Comparison of ENCODE assay signal across 9 mouse cellular contexts in genomic region chr15:78900585-78901421, GRCm38 (mm10). TPM values are rescaled to one million over a fixed set of nuclear protein-coding genes. Genes with fewer than 3 reads are reported as not detected.
A peak's percentile ranks its signal among the peaks of the same experiment; 100 is the strongest.
DNase-seq lines count a peak whose midpoint lies in the region; ATAC-seq lines count a peak whose summit lies in the region.
"Had no signal": no experiment of that assay in that cellular context is flagged by ENCODE, and none has a peak within 500 bp of the region (broad histone marks: within the 10 kb centered on the region; RNA-seq: fewer than 3 reads in every experiment).

No protein-coding gene starts in this region.

- H3K9me3 ChIP-seq in heart, embryonic 12.5 days (replicated peaks), result no peaks in the 10 kb centered on the region
- no peaks in the 10 kb centered on the region for H3K9me3 ChIP-seq in hindbrain, embryonic 12.5 days (replicated peaks)
- H3K9me3 ChIP-seq in megakaryocyte, embryonic 14.5 days, result no peaks in the 10 kb centered on the region

- peaks cover 44% of the 10 kb centered on the region for H3K36me3 ChIP-seq in heart, embryonic 12.5 days
- H3K36me3 ChIP-seq in hindbrain, embryonic 12.5 days, result no peaks in the 10 kb centered on the region
- H3K36me3 ChIP-seq in megakaryocyte, embryonic 14.5 days (replicated peaks; ENCODE audit: low read length), result peaks cover 68% of the 10 kb centered on the region

- ATAC-seq in heart, embryonic 12.5 days (ENCODE audit: insufficient number of reproducible peaks, low FRiP score), result no peak
- ATAC-seq in hindbrain, embryonic 12.5 days (ENCODE audit: low FRiP score), result no peak

- peak overlapping the region; percentile 80 for H3K4me2 ChIP-seq in heart, embryonic 12.5 days
- peak overlapping the region; percentile 91 for H3K4me2 ChIP-seq in hindbrain, embryonic 12.5 days (replicated peaks)

- peak overlapping the region; percentile 79 for H3K4me3 ChIP-seq in heart, embryonic 12.5 days
- peak overlapping the region; percentile 52 for H3K4me3 ChIP-seq in hindbrain, embryonic 12.5 days
- peak overlapping the region; percentile 99 for H3K4me3 ChIP-seq in megakaryocyte, embryonic 14.5 days (replicated peaks)

- DNase-seq in heart, postnatal 10 days, result no peak
- peak; percentile 28 for DNase-seq in NIH3T3 (ENCODE audit: low read depth)
- no peak for DNase-seq in left cerebral cortex, postnatal 25 days (ENCODE audit: low spot score in 2 of 2)
- DNase-seq in gastrocnemius, postnatal 4 days (ENCODE audit: low spot score in 2 of 2), result no peak
- no peak for DNase-seq in natural killer cell, adult 2 months (ENCODE audit: low spot score in 2 of 2)

- H3K27me3 ChIP-seq in heart, embryonic 12.5 days (replicated peaks), result no peaks in the 10 kb centered on the region
- peaks cover 30% of the 10 kb centered on the region for H3K27me3 ChIP-seq in hindbrain, embryonic 12.5 days
- no peaks in the 10 kb centered on the region for H3K27me3 ChIP-seq in megakaryocyte, embryonic 14.5 days (replicated peaks)
- H3K27me3 ChIP-seq: Patski had no signal

- 15% methylated on average over 18 of the region's 18 CpGs for WGBS in heart, embryonic 12.5 days
- 18% methylated on average over 18 of the region's 18 CpGs for WGBS in hindbrain, embryonic 12.5 days

- peaks cover 57% of the 10 kb centered on the region for H3K4me1 ChIP-seq in heart, embryonic 12.5 days (replicated peaks)
- H3K4me1 ChIP-seq in hindbrain, embryonic 12.5 days, result peaks cover 20% of the 10 kb centered on the region
- H3K4me1 ChIP-seq in megakaryocyte, embryonic 14.5 days, result peaks cover 85% of the 10 kb centered on the region

- peak overlapping the region; percentile 59 for H3K27ac ChIP-seq in heart, embryonic 12.5 days (ENCODE audit: poor library complexity, severe bottlenecking)
- no peak overlapping the region for H3K27ac ChIP-seq in hindbrain, embryonic 12.5 days

- H3K9ac ChIP-seq in heart, embryonic 12.5 days, result peak overlapping the region; percentile 84
- peak overlapping the region; percentile 67 for H3K9ac ChIP-seq in hindbrain, embryonic 12.5 days

- intact Hi-C loops in heart, postnatal 10 days (cut with DNase I), result loop anchor here (5.0 kb wide), 1 partner anchor 116 kb away; no protein-coding TSS in a partner anchor
- intact Hi-C loops in left cerebral cortex, postnatal 25 days (cut with DNase I), result loop anchor here (2.0 kb wide), 1 partner anchor 22 kb away; no protein-coding TSS in a partner anchor

RNA-seq across cellular contexts. Expression of gene Sh3bp1, which starts 1.2 kb away (rescaled TPM):
- polyA plus RNA-seq in heart, embryonic 12.5 days (2016; fragmentation: Nextera tagmentation; extraction: Ambion mirVana), result 26.2 and 26.8 TPM in 2 replicates
- total RNA-seq in heart, postnatal 10 days (2021), result 1 to 10 TPM; 6.3 to 8.2 TPM
- 15.5 and 17.4 TPM in 2 replicates for polyA plus RNA-seq in hindbrain, embryonic 12.5 days (2016; fragmentation: Nextera tagmentation; extraction: Ambion mirVana)
- 1,441 and 3,817 TPM in 2 replicates for polyA plus RNA-seq in megakaryocyte, embryonic 14.5 days (2012; ENCODE audit: insufficient read depth, low replicate concordance)
- 10 to 100 TPM; 20.4 to 24.3 TPM for total RNA-seq in left cerebral cortex, postnatal 25 days (2021)
- 10 to 100 TPM; 14.6 to 16.4 TPM for total RNA-seq in gastrocnemius, postnatal 4 days (2021)

RNA-seq across cellular contexts. Expression of gene Gm49510, which starts 1.3 kb away (rescaled TPM):
- polyA plus RNA-seq in heart, embryonic 12.5 days (2016; fragmentation: Nextera tagmentation; extraction: Ambion mirVana), result 0.15 and 0.47 TPM in 2 replicates
- not detected for total RNA-seq in heart, postnatal 10 days (2021)
- polyA plus RNA-seq in hindbrain, embryonic 12.5 days (2016; fragmentation: Nextera tagmentation; extraction: Ambion mirVana), result 0.22 and 0.61 TPM in 2 replicates
- polyA plus RNA-seq in megakaryocyte, embryonic 14.5 days (2012; ENCODE audit: insufficient read depth, low replicate concordance), result 2.9 and 8.0 TPM in 2 replicates
- under 1 TPM; 0.48 to 0.73 TPM for total RNA-seq in left cerebral cortex, postnatal 25 days (2021)
- total RNA-seq in gastrocnemius, postnatal 4 days (2021), result not detected

RNA-seq across cellular contexts. Expression of gene Pdxp, which starts 12.9 kb away (rescaled TPM):
- 33.4 and 34.2 TPM in 2 replicates for polyA plus RNA-seq in heart, embryonic 12.5 days (2016; fragmentation: Nextera tagmentation; extraction: Ambion mirVana)
- 1 to 10 TPM; 2.8 to 3.2 TPM for total RNA-seq in heart, postnatal 10 days (2021)
- polyA plus RNA-seq in hindbrain, embryonic 12.5 days (2016; fragmentation: Nextera tagmentation; extraction: Ambion mirVana), result 48.1 and 49.0 TPM in 2 replicates
- 8.6 and 29.8 TPM in 2 replicates for polyA plus RNA-seq in megakaryocyte, embryonic 14.5 days (2012; ENCODE audit: insufficient read depth, low replicate concordance)
- total RNA-seq in left cerebral cortex, postnatal 25 days (2021), result 100 to 1,000 TPM; 165 to 180 TPM
- 10 to 100 TPM; 16.4 to 21.7 TPM for total RNA-seq in gastrocnemius, postnatal 4 days (2021)

RNA-seq across cellular contexts. Expression of gene Gga1, which starts 23.8 kb away (rescaled TPM):
- 54.0 and 54.7 TPM in 2 replicates for polyA plus RNA-seq in heart, embryonic 12.5 days (2016; fragmentation: Nextera tagmentation; extraction: Ambion mirVana)
- total RNA-seq in heart, postnatal 10 days (2021), result 10 to 100 TPM; 40.4 to 45.2 TPM
- polyA plus RNA-seq in hindbrain, embryonic 12.5 days (2016; fragmentation: Nextera tagmentation; extraction: Ambion mirVana), result 54.3 and 58.7 TPM in 2 replicates
- polyA plus RNA-seq in megakaryocyte, embryonic 14.5 days (2012; ENCODE audit: insufficient read depth, low replicate concordance), result 198 and 388 TPM in 2 replicates
- total RNA-seq in left cerebral cortex, postnatal 25 days (2021), result 10 to 100 TPM; 58.0 to 61.2 TPM
- total RNA-seq in gastrocnemius, postnatal 4 days (2021), result 10 to 100 TPM; 36.8 to 40.9 TPM

RNA-seq across cellular contexts. Expression of gene Lgals1, which starts 25.7 kb away (rescaled TPM):
- 667 and 690 TPM in 2 replicates for polyA plus RNA-seq in heart, embryonic 12.5 days (2016; fragmentation: Nextera tagmentation; extraction: Ambion mirVana)
- total RNA-seq in heart, postnatal 10 days (2021), result 100 to 1,000 TPM; 372 to 385 TPM
- 569 and 595 TPM in 2 replicates for polyA plus RNA-seq in hindbrain, embryonic 12.5 days (2016; fragmentation: Nextera tagmentation; extraction: Ambion mirVana)
- 75.3 and 689 TPM in 2 replicates for polyA plus RNA-seq in megakaryocyte, embryonic 14.5 days (2012; ENCODE audit: insufficient read depth, low replicate concordance)
- 10 to 100 TPM; 19.6 to 21.3 TPM for total RNA-seq in left cerebral cortex, postnatal 25 days (2021)
- 1,000 to 10,000 TPM; 1,203 to 1,363 TPM for total RNA-seq in gastrocnemius, postnatal 4 days (2021)

Comparison
In these comparisons a context has a peak if more than half of its experiments do, and no peak if none do; other contexts are left out.
1. RNA of gene Pdxp, which starts 12.9 kb away (total RNA-seq): 165 to 180 TPM in left cerebral cortex, postnatal 25 days; 16.4 to 21.7 TPM in gastrocnemius, postnatal 4 days and 2.8 to 3.2 TPM in heart, postnatal 10 days; every median in the first group is over 4 times any median in the second.
2. Peak in every context shown above with its lines, with median percentiles within 50 percentile points of each other: H3K4me3 ChIP-seq.